Mouse (Mus musculus) ovary, postnatal 14 days (tissue): Measurements from ENCODE around the gene Commd1.

Source experiments
- DNase-seq: peaks from one replicate; pipeline ENCODE4 v3.0.0; 2022; ENCODE audit warnings: low spot score

Gene Commd1

GRCm38 (mm10) chr11:22886991-22887390, 95.2 kb downstream of the Commd1 start:
- DNase-seq, result no peak

GRCm38 (mm10) chr11:22885350-22885749, 96.8 kb downstream of the Commd1 start:
- no peak for DNase-seq

- no peak for DNase-seq
These were observed 98.5 kb downstream of the Commd1 start for GRCm38 (mm10) chr11:22883676-22884075.

GRCm38 (mm10) chr11:22882926-22883325, 99.3 kb downstream of the Commd1 start:
- no peak for DNase-seq

- DNase-seq, result no peak
These were observed 101.6 kb downstream of the Commd1 start for GRCm38 (mm10) chr11:22880383-22881172.

- DNase-seq, result no peak
These were observed 102.5 kb downstream of the Commd1 start for GRCm38 (mm10) chr11:22879645-22880044.

- no peak for DNase-seq
These were observed 105.4 kb downstream of the Commd1 start for GRCm38 (mm10) chr11:22876680-22877330.

- no peak for DNase-seq
These were observed 106.9 kb downstream of the Commd1 start for GRCm38 (mm10) chr11:22875279-22875678.

GRCm38 (mm10) chr11:22874747-22875146, 107.4 kb downstream of the Commd1 start:
- no peak for DNase-seq

GRCm38 (mm10) chr11:22873383-22873782, 108.8 kb downstream of the Commd1 start:
- no peak for DNase-seq

GRCm38 (mm10) chr11:22872307-22872680, 109.9 kb downstream of the Commd1 start:
- DNase-seq, result no peak

- DNase-seq, result no peak
These were observed 110.4 kb downstream of the Commd1 start for GRCm38 (mm10) chr11:22871628-22872306.

GRCm38 (mm10) chr11:22868582-22868981, 113.6 kb downstream of the Commd1 start:
- no peak for DNase-seq

GRCm38 (mm10) chr11:22867691-22868090, 114.5 kb downstream of the Commd1 start:
- DNase-seq, result no peak

- no peak for DNase-seq
These were observed 116.4 kb downstream of the Commd1 start for GRCm38 (mm10) chr11:22865635-22866246.

- no peak for DNase-seq
These were observed 117.7 kb downstream of the Commd1 start for GRCm38 (mm10) chr11:22864305-22865060.

GRCm38 (mm10) chr11:22863581-22863980, 118.6 kb downstream of the Commd1 start:
- no peak for DNase-seq

GRCm38 (mm10) chr11:22861315-22861714, 120.9 kb downstream of the Commd1 start:
- no peak for DNase-seq

- no peak for DNase-seq
These were observed 121.6 kb downstream of the Commd1 start, which contains the start of gene B3gnt2 for GRCm38 (mm10) chr11:22860335-22861227. Gene B3gnt2 (minus strand): TSS chr11:22860961.

GRCm38 (mm10) chr11:22859633-22860334, 122.4 kb downstream of the Commd1 start:
- DNase-seq, result peak; percentile 74
